Mouse (Mus musculus) spleen, postnatal 10 days (tissue): Measurements from ENCODE around the gene Tex19.2.
A peak's percentile ranks its signal among the peaks of the same experiment; 100 is the strongest.

Source experiments
- DNase-seq, 2 experiments: peaks; one replicate each; pipeline ENCODE4 v3.0.0; 2021 to 2022; ENCODE audit warnings: low spot score in 2 of 2

The Tex19.2 gene

DNA sequence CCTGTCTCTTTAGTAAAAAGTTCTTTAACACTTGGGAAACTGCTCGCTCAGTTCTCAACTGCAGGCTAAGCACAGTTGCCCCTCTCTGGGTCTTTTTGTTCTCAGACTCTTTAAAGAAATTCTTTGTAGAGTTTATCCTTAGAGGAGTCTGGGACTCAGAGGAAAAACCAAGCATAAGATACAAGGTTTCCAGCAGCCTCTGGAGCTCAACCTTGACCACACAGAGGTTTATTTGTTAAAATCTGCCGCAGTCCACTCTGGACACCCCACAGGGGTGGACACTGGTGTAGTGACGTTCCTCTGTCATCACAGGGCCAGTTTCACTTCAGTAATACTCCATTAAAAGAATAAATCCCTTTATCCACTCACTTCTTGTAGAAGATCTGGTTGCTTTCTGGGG is at the start of gene Tex19.2:
TSS of gene Tex19.2 (minus strand) at position 101 of the 400 bp plus-strand sequence.
- no peak for DNase-seq

DNA sequence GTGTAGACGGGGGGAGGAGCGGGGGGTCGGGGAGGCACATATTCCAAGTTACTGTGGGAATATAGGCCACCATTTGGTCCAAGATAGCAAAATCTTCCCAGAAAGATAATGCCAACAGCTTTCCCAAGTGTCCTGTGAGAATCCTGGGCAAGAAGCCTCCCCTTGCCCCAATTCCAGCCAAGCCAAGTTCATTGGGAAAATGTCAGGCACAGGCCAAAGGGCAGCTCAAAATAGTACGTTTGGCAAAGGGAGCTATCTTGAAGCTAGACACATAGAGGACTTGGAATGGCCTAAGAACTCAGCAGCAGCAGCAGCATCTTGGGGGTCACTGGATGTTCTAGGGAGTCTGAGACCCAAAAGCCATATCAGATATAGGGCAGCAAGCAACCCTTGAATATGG is 45.3 kb upstream of the Tex19.2 start:
- no peak for DNase-seq

DNA sequence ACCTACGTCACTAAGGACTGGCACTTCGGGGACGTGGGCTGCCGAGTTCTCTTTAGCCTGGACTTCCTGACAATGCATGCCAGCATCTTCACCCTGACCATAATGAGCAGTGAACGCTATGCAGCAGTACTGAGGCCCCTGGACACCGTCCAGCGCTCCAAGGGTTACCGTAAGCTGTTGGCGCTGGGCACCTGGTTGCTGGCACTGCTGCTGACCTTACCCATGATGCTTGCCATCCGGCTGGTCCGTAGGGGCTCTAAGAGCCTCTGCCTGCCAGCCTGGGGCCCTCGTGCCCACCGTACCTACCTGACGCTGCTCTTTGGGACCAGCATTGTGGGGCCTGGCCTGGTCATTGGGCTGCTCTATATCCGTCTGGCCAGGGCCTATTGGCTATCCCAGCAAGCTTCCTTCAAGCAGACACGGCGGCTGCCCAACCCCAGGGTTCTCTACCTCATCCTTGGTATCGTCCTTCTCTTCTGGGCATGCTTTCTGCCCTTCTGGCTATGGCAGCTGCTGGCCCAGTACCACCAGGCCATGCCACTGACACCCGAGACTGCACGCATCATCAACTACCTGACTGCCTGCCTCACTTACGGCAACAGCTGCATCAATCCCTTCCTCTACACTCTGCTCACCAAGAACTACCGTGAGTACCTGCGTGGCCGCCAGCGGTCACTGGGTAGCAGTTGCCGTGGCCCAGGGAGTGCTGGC is 42.3 kb upstream of the Tex19.2 start:
- DNase-seq, result no peak

DNA sequence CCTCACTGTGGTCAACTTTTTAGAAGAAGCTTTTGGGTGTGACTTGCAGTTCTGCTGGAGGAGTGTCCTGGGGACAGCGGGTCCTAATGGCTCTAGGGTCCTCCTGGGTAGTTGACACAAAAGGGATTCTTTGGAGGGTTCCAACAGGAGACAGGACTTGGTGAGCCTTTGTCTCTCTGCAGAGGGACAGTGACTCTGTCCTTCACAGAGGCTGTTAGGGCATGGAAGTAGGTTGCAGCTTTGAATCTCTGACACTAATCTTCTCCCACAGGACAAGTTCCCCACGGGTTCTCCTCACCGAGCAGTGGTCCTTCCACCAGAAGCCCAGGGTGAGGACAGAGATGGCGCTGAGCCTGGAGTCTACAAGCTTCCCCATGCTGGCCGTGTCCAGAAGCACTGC is 41.5 kb upstream of the Tex19.2 start, which contains the start of gene Uts2r:
TSS of gene Uts2r (plus strand) at position 301 of the 400 bp plus-strand sequence.
- no peak for DNase-seq

GRCm38 (mm10) chr11:121156411-121156891 is 38.0 kb upstream of the Tex19.2 start:
- no peak for DNase-seq

GRCm38 (mm10) chr11:121154203-121154602 is 35.7 kb upstream of the Tex19.2 start:
- no peak for DNase-seq

- no peak for DNase-seq
Measured at GRCm38 (mm10) chr11:121148193-121148592, 29.7 kb upstream of the Tex19.2 start.

DNA sequence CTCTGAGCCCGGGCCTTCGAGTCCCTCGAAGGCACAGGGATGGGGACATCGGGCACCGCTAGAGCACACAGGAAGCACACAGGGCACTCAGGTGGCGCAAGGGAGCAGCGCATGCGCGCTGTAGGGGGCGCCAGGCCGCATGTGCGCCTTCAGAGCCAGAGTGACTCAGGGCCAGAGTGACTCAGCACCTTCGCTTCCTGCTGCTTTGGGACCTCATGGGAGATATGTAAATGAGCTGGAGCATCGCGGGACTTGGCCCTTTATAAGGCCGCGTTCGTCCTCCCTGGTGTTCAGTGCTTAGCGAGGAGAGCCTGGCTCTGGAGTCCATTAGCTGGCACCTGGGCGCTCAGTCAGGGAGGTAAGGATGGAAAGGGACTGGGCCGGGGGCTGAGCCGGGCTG is 27.4 kb upstream of the Tex19.2 start, which contains the start of gene Tex19.1:
TSS of gene Tex19.1 (plus strand) at position 279 of the 400 bp plus-strand sequence.
- peak in 1 of 2 experiments; percentile 20 for DNase-seq

GRCm38 (mm10) chr11:121143325-121144015 is 25.0 kb upstream of the Tex19.2 start:
- no peak for DNase-seq

GRCm38 (mm10) chr11:121138732-121139131 is 20.3 kb upstream of the Tex19.2 start:
- no peak for DNase-seq

DNA sequence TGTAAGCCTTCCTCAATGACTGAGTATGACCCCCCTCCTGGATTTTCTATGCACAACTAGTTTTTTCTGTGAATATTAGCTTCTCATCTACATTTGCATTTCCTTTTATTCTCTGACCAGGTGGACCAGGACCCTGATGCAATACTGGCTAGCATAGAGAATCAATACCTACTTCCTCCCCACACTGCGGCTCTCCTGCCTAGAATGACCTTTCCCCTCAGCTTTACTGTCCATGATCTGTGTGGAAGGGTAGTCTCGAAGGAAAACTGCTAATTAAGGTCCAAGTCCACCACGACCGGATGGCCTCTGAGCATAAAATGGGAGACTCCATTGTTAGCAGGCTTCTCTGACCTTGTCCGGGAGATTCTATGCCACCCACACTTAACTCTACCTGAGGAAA is 19.2 kb upstream of the Tex19.2 start:
- no peak for DNase-seq

- no peak for DNase-seq
Measured at GRCm38 (mm10) chr11:121134600-121134999, 16.1 kb upstream of the Tex19.2 start.

GRCm38 (mm10) chr11:121129616-121130015 is 11.1 kb upstream of the Tex19.2 start:
- no peak for DNase-seq

DNA sequence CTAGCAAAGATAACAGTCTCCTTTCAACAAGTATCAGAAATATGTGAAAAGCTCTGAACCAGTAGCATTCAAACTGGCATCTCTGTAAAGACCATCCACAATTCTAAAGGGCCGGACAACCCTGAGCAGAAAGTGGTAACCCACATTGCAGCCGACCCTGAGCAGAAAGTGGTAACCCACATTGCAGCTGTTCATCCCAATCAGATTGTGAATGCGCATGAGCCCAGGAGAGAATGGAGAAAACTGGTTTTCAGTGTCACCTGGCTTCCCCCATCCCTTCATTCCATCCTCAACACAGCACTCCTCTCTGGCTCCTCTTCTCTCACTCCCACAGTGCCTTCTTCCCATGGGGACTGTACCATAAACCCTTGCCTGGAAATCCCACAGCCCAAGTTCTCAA is 9.0 kb upstream of the Tex19.2 start:
- DNase-seq, result no peak

- no peak for DNase-seq
Measured at GRCm38 (mm10) chr11:121126395-121126794, 7.9 kb upstream of the Tex19.2 start.

GRCm38 (mm10) chr11:121125522-121126172 is 7.2 kb upstream of the Tex19.2 start:
- DNase-seq, result no peak

DNA sequence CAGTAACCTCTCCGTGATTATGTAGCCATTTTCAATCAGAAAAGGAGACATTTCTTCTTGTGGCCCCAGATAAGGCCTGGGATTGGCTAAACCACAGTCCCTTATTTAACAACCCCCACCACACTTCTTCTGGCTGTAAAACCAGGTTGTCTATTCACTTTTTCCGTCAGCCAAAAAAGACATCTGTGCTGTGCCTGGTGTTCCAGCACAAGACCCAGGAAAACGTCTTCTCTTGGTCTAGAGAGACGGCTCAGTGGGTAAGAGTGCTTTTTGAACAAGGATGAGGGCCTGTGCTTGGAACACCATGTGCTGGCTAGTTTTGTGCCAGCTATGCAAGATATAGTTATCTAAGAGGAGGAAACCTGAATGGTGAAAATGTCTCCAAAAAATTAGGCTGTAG is 5.0 kb upstream of the Tex19.2 start:
- DNase-seq, result no peak

- no peak for DNase-seq
Measured at GRCm38 (mm10) chr11:121122024-121122670, 3.7 kb upstream of the Tex19.2 start.

DNA sequence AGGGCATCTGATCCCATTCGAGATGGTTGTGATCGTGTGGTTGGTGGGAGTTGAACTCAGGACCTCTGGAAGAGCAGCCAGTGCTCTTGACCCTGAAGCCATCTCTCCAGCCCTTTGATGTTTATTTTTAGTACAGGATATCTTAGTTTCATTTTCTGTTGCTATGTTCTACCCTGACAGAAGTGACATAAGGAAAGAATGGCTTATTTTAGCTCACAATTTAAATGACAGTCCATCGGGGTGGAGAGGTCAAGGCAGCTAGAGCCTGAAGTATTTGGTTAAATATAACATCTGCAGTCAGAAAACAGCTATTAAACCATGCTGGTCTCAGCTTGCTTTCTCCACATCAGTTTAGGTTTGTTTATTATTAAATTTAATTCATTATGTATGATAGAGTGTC is 2.7 kb upstream of the Tex19.2 start:
- no peak for DNase-seq

DNA sequence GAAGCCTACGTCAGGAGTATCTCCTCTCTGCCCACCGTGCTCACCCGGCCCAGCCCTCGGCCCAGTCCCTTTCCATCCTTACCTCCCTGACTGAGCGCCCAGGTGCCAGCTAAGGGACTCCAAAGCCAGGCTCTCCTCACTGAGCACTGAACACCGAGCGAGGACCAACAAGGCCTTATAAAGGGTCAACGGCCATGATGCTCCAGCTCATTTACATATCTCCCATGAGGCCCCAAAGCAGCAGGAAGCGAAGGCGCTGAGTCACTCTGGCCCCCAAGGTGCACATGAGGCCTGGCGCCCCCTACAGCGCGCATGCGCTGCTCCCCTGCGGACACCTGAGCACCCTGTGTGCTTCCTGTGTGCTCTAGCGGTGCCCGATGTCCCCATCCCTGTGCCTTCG is 371 bp downstream of the Tex19.2 start:
- no peak for DNase-seq

DNA sequence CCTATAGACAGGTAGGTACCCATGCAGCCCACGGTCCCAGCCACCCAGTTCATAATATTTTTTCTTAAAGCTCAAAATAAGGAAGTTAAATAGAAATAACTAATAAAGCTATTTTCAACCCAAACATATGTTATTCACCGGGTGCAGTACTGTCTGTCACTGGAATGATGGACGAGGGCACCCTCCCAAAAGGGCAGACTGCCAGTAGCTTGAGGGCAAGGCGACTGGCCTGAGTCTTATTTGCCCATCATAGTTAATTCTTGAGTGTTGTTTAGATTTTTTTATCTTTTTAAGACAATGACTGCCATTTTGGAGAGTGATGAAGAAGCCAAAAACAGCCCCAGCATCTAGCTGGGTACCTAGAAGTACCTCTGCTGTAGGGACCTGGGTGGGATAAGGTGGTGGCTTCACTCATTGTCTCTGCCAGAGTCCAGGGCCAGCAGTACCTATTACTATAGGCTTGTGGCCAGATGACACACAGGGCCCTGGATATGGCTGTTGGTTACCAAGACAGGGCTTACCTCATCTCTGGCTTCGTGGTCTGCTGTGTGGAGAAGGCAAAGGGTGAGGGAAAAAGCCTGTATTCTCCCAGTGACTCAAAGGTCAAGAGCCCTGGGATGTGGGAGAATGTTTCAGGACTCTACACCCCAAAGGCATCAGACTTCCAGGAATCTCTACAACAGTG is 6.2 kb downstream of the Tex19.2 start:
- DNase-seq, result no peak
